Mouse (Mus musculus) kidney, adult 18-20 months (tissue): ENCODE results near the gene Rasa2.

Experiments
- DNase-seq: peaks from one replicate; pipeline ENCODE4 v3.0.0; 2021

Gene Rasa2

DNA sequence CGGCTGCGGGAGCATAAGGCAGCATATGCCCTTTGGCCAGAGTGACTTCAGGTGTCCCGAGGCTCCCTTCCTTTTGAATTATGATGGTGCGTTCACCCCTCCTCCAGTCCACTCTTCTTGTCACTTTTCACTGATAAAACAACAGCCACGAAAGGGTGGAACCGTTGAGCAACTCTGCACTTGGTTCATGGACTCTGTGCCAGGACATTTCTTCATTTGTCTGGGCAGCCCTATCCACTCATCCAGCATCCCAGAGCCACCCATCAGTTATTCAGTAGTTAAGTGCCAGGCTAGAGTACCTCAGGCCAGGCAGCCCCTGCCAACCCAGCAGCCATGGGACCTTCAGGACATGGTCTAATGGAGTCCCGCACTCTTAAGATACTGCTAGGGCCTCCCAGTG is 7.1 kb upstream of the Rasa2 start:
- peak; percentile 25 for DNase-seq

DNA sequence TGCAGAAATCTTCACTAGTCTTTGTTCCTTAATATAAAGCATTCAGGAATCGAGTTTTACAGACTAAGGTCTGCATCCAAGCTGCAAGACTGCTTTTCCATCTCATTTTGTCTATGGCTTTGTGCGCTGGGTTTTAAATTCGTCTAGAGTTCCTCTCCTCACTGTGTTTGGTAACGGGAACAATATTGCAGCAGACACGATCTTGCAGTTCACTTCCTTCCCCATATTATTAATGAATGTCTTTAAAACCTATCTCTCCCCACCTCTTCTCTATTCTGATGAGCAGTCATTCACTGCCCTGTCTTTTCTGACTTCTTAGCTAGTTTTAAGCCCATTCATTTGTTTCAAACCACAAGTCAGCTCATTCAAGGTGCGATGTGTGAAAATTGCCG is 5.7 kb upstream of the Rasa2 start:
- DNase-seq: no peak

GRCm38 (mm10) chr9:96636423-96637156 is 5.2 kb upstream of the Rasa2 start:
- DNase-seq: no peak

GRCm38 (mm10) chr9:96635899-96636298 is 4.5 kb upstream of the Rasa2 start:
- no peak for DNase-seq

GRCm38 (mm10) chr9:96635176-96635575 is 3.8 kb upstream of the Rasa2 start:
- peak; percentile 63 for DNase-seq

DNA sequence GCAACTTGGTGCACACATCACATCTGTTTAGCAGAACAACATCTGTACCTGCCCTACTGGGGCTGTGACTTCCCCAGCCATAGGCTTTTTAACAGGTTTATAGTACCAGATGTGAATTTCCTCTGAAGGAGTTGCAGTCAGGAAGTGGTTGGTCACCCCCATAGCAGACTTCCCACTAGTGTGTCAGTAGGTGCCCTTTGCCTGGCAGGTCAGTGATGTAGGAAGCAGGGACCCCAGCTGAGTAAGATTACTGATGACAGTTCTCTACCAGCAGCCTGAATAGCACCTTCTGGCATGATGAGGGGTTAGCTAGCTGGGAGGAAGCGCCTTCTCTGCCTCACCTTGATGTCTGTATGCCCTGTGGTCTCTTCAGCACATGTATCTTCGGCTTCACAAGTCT is 2.4 kb upstream of the Rasa2 start:
- no peak for DNase-seq

GRCm38 (mm10) chr9:96632756-96633155 is 1.3 kb upstream of the Rasa2 start:
- DNase-seq: peak; percentile 42

DNA sequence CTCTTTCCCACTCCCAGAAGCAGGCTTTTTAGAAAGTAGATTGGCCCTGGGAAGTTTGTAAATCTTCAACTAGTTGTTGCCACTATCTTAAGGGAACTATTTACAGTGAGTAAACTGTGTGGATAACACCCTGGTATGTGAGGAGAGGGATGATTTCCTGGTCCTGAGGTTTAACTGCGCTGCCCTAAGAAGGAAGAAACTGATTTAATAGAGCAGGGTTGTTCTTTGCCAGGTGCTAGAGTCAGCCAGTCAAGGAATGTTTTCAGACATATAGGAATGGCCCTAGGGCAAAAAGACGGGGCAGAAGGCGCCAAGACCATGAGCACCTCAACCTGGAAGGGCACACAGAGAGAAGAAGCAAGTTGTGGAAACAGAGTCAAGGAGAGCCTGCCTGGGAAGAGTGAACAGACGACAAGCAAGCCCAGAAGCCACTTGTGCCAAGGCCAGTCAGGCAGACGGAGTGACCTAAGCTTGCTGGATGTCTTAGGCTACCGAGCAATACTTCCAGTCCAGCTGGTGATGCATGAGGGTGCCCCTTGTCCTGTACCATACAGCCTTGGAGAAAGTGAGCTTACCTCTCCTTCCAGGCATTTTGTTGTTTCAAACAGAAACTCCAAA is 765 bp upstream of the Rasa2 start:
- peak; percentile 34 for DNase-seq

DNA sequence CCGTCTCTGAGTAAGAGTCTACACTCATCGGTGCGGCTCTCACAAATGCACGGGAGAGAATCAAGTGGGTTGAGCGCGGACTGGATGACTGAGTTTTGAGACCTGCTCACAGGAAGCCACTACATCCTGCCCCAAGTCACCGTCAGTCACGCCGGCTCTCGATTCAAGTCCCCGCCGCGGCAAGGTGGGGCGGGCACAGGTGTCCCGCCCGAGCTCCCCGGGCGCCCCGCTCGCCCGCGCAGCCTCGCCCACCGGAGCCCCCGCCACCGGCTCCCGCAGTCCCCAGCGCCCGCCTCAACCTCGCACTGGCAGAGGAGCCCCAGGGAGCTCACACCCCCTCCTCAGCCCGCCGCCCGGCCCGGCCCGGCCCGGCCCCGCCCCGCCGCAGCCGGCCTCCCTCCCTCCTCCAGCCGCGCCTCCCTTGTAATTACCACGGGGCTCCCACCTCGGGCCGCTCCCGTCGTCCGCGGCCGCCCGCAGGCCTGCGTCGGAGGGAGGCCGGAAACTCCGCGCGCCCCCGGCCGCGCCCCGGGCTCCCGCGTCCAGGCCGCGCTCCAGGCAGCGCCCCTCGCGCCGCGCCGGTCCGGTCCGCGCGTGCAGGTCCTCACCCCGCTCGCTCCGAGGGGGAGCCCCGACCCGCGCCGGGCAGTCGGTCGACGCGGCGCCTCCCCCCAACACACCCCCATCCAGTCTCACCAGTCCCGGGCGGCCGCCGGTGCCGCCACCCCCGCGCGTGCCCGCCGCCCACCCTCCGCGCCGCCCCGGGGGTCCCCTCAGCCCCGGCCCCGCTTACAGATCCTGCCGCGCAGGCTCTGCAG is 637 bp downstream of the Rasa2 start:
- peak; percentile 73 for DNase-seq

GRCm38 (mm10) chr9:96629151-96629550 is 2.3 kb downstream of the Rasa2 start:
- no peak for DNase-seq

DNA sequence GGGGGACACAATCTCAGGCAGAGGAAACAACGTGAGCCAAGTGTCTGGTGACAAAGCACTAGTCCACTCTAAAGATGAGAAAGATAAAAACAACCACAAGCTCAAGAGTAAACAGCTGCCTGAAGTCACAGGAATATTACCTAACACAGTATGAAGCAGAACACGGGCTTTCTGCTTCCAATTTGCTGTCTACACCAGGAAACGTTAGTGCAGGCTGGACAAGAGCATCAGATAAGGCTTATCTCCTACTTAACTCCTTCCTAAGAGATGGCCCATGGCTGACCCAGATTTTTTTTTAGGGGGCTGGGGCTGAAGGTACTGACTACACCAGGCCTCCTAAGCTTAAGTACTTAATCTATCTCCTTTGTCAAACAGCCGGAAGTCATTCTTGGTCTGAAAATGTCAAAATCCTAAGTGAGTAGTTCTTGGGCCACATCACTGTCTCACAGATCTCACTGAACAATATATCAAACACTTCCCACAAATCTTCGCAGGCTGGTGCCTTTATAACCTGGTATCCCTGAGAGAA is 3.8 kb downstream of the Rasa2 start:
- no peak for DNase-seq

- no peak for DNase-seq
Observed at GRCm38 (mm10) chr9:96627042-96627441, 4.4 kb downstream of the Rasa2 start.

- no peak for DNase-seq
Observed at GRCm38 (mm10) chr9:96618448-96619176, 12.8 kb downstream of the Rasa2 start.

DNA sequence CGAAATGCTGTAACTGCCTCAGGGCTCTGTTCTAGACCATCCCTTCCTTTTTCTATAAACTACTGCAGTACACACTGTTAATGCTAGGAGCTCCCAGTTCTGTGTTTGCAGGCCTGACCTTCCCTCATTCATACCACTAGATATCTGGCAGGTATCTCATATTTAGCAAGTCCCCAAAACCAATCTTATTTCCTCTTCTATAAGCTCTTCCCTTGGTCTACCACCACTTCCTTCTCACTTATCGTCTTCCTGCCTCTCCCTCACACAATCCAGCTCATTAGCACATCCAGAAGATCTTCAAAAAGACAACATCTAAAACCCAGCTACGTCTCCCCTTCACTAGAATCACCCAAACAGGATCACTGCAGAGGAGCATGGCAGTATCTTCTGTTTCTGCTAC is 19.1 kb downstream of the Rasa2 start:
- no peak for DNase-seq

GRCm38 (mm10) chr9:96611693-96612293 is 19.6 kb downstream of the Rasa2 start:
- no peak for DNase-seq

- DNase-seq: no peak
Observed at GRCm38 (mm10) chr9:96610813-96611212, 20.6 kb downstream of the Rasa2 start.

GRCm38 (mm10) chr9:96603416-96603815 is 28.0 kb downstream of the Rasa2 start:
- DNase-seq: no peak

DNA sequence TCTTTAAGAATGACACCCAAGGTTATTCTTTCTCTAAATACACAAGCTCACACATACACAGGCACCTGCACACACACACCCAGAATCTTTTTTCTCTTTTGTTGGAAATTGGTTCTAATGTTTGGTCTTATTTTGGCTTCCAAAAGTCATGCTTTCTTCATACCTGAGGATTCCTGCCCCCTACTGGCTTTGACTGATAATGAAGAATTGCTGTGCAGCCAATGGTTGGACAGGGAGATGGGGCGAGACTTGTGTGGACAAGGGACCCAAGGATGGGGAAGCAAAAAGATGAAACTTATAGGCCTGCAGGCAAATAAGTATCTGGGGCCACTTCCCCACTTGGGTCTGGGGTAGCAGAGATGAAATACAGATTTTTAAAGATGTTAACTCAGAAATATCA is 33.5 kb downstream of the Rasa2 start:
- DNase-seq: no peak

- DNase-seq: no peak
Observed at GRCm38 (mm10) chr9:96592670-96593600, 38.5 kb downstream of the Rasa2 start.

DNA sequence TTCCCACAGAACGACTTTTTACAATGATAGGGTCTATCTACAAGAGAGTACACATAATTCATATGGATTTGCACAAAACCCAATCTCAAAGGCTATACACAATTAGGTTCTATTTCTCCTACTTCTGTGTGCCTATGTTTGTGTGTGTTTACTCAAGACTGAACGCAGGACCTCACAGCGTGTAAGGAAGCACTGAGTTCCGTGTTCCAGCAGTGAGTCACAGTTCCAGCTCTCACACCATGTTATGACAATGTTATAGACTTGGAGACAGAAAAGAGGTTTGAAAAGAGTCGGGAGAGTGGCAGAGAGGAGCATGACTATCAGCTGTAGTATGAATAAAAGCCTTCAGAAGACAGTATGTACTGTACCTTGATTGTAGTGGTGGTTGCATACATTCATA is 42.1 kb downstream of the Rasa2 start:
- no peak for DNase-seq

DNA sequence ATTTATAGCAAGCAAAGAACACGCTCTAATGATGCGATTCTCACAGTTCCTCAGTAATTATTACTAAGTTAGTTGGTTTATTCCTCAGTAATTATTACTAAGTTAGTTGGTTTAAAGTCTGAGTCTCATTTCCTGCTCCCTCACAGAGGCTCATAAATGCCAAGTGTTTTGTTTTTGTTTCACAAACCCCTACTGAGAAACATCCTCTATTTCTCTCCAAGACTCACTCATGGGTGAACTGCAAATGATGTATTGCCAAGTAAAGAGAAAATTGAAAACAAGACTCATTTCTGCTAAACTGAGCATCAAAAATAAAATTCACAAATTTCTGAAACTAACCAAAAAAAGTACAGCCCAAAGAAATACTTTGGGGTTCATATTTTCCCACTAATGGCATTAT is 47.9 kb downstream of the Rasa2 start:
- DNase-seq: no peak
